Mouse (Mus musculus) kidney, adult 8-10 months (tissue): ENCODE results near the gene Tppp3.

Experiments
- DNase-seq, 2 experiments: peaks; one replicate each; pipeline ENCODE4 v3.0.0; 2022

The Tppp3 gene

DNA sequence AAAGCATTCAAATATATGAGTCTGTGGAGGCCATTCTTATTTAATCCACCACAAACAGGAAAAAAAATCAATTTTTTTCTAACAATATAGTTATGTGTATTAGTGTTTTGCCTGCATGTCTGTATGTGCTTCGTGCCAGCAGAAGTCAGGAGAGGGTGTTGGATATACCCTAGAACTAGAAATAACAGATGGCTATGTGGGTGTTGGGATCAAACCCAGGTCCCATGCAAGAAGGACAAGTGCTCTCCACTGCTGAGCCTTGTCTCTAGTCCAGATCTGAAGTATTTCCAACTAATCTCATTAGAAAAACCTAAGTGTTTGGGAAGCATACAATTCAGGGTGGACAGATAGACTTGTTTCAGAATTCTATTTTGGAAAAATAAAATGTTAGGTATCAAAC lies 49.3 kb downstream of the Tppp3 start:
- no peak for DNase-seq

DNA sequence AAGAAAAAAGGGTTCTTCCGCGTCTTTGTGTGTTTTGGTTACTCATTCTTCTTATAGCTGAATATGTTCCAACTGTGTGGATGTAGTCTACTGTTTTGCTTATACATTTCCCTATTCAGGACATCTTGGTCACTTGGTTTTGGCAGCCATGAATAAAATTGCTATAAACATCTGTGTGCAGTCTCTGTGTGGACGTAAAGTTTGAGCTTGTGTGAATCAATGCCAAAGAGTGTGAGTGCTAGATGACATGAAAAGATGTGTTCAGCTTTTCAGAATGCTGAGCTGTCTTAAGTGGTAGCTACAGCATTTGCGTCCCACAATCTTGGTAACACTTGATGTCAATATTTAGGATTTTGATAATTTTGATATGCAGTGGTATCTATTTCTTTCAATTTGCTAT lies 51.5 kb downstream of the Tppp3 start:
- no peak for DNase-seq

DNA sequence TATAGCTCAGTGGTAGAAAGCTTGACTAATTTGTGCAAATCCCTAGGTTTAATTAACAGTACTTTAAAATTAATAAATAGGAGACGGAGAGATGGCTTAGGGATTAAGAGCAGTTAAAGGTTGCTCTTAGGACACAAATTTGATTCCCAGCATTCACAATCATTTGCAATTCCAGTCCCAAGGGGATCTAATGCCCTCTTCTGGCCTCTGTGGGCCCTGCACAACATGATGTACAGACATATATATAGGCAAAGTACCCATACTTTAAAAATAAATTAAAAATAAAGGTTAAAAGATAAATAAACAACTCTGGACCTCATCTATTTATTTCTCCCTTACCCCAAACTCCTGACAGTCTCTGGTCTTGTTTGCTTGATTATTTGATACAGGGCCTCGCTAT lies 52.3 kb downstream of the Tppp3 start:
- DNase-seq: no peak
